Mouse (Mus musculus) forebrain, embryonic 12.5 days (tissue): ENCODE data around the gene Srsf5. TPM values are rescaled to one million over a fixed set of nuclear protein-coding genes. Genes with fewer than 3 reads are reported as not detected.

ENCODE experiments used
- polyA plus RNA-seq: library from polyadenylated mRNA; unstranded; fragments of >200 nt; fragmentation: Nextera tagmentation; extraction: Ambion mirVana; gene quantifications from 2 replicates; pipeline ENCODE4 v1.2.1, GENCODE M21; 2016

The Srsf5 gene
- polyA plus RNA-seq, 1 experiment from 2014 or later: 656 TPM

Other genes starting within 250 kb of the Srsf5 start
- 6.2 and 7.8 TPM in 2 replicates for gene Ccdc177, start 184.8 kb upstream of the Srsf5 start, polyA plus RNA-seq
- 19.5 and 21.2 TPM in 2 replicates for gene Susd6, start 155.0 kb upstream of the Srsf5 start, polyA plus RNA-seq
- 0.99 and 1.4 TPM in 2 replicates for gene Slc10a1, start 23.2 kb downstream of the Srsf5 start, polyA plus RNA-seq
- 7.3 and 8.5 TPM in 2 replicates for gene Smoc1, start 81.3 kb downstream of the Srsf5 start, polyA plus RNA-seq